Mouse (Mus musculus) hindbrain, embryonic 13.5 days (tissue): ENCODE data around the gene Stx6. TPM values are rescaled to one million over a fixed set of nuclear protein-coding genes. Genes with fewer than 3 reads are reported as not detected.

ENCODE experiments used
- ATAC-seq: fragments of 200-750 bp; cut with Nextera tagmentation; 2 replicates; pipeline ENCODE4 v1.8.0; 2017; ENCODE audit warnings: moderate TSS enrichment; ENCODE audit not compliant: low FRiP score
- H3K27ac ChIP-seq: fragments of 300-500 bp; sonication (generic); 2 replicates; pipeline ENCODE4 v1.5.1; 2015; ENCODE audit warnings: inconsistent platforms, mild to moderate bottlenecking, moderate library complexity
- H3K27me3 ChIP-seq: fragments of 300-500 bp; sonication (generic); 2 replicates; pipeline ENCODE4 v1.6.1; 2015; ENCODE audit warnings: mild to moderate bottlenecking, inconsistent platforms
- H3K36me3 ChIP-seq: fragments of 300-500 bp; sonication (generic); 2 replicates; pipeline ENCODE4 v1.6.1; 2015; ENCODE audit warnings: mild to moderate bottlenecking, inconsistent platforms
- H3K4me1 ChIP-seq: fragments of 300-500 bp; sonication (generic); replicated peaks from 2 replicates; pipeline ENCODE4 v1.6.1; 2015; ENCODE audit warnings: inconsistent platforms
- H3K4me2 ChIP-seq: fragments of 300-500 bp; sonication (generic); 2 replicates; pipeline ENCODE4 v1.6.1; 2015; ENCODE audit warnings: inconsistent platforms, mild to moderate bottlenecking, moderate library complexity
- H3K4me3 ChIP-seq: fragments of 300-500 bp; sonication (generic); 2 replicates; pipeline ENCODE4 v1.5.1; 2015; ENCODE audit warnings: mild to moderate bottlenecking, inconsistent platforms
- H3K9ac ChIP-seq: fragments of 300-500 bp; sonication (generic); 2 replicates; pipeline ENCODE4 v1.6.1; 2015; ENCODE audit warnings: mild to moderate bottlenecking, inconsistent platforms
- H3K9me3 ChIP-seq: fragments of 300-500 bp; sonication (generic); 2 replicates; pipeline ENCODE4 v1.6.1; 2016; ENCODE audit warnings: inconsistent platforms
- WGBS: fragments of 180-500 bp; shearing (Covaris S2); methylation state at CpG from one replicate; pipeline ENCODE4 v1.1.7; 2015; 5-methylcytosine and 5-hydroxymethylcytosine counted together
- polyA plus RNA-seq: library from polyadenylated mRNA; unstranded; fragments of >200 nt; fragmentation: Nextera tagmentation; extraction: Ambion mirVana; gene quantifications from 2 replicates; pipeline ENCODE4 v1.2.1, GENCODE M21; 2015

Stx6 gene
- polyA plus RNA-seq, 1 experiment from 2014 or later, result 121 TPM

DNA sequence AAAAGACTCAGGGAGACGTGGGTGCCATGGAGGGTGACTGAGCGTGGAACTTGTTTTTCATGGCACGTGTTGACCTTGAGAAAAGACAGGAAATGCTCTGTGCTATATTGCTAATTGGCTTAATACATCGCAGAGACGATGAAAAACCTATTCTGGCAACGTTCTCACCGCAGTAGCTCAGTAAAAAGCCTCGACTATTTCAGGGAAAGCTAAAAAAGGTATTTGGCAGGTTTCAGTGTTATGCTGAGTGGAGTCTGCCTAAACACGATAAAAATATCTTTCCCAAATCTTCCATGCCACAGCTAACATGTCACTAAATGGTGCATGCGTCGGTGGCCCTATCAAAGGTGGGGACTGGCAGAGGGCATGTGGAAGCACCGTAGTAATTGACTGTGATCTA is 94.6 kb downstream of the Stx6 start:
- Histone ChIP-seq H3K27ac (no peak overlapping the region), H3K9ac (no peak overlapping the region), H3K4me2 (no peak overlapping the region), H3K4me3 (no peak overlapping the region), H3K4me1 (no peaks in the 10 kb centered on the region), H3K9me3 (no peaks in the 10 kb centered on the region), H3K27me3 (no peaks in the 10 kb centered on the region), H3K36me3 (no peaks in the 10 kb centered on the region)
- WGBS, result 79% methylated on average over 12 of the region's 12 CpGs
- no peak for ATAC-seq

DNA sequence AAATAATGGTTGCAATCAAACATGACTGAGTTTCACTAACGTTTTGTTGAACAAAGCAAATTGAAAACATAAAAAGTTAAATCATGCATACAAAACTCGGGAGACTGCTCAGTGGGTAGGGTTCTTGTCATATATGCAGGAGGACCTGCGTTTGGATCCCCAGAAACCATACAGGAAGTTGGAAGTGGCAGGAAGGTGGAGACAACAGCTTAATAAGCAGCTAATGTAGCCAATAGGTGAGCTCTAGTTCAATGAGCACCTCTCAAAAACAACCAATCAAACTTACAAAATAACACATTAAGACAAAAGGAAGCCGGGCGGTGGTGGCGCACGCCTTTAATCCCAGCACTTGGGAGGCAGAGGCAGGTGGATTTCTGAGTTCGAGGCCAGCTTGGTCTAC is 95.8 kb downstream of the Stx6 start:
- Histone ChIP-seq H3K9ac (no peak overlapping the region), H3K4me1 (no peaks in the 10 kb centered on the region), H3K27ac (no peak overlapping the region), H3K4me3 (no peak overlapping the region), H3K36me3 (no peaks in the 10 kb centered on the region), H3K4me2 (no peak overlapping the region), H3K9me3 (no peaks in the 10 kb centered on the region), H3K27me3 (no peaks in the 10 kb centered on the region)
- no peak for ATAC-seq
- 88% methylated on average over 8 of the region's 8 CpGs for WGBS

Other genes starting within 250 kb of the Stx6 start
- 5.5 and 8.8 TPM in 2 replicates for gene Ier5, start 59.1 kb upstream of the Stx6 start, polyA plus RNA-seq
- gene Mr1, start 11.9 kb upstream of the Stx6 start, polyA plus RNA-seq, result 1.3 and 2.1 TPM in 2 replicates
- 3.9 and 4.7 TPM in 2 replicates for gene BC034090, start 85.7 kb downstream of the Stx6 start, polyA plus RNA-seq